Mouse (Mus musculus) small intestine, adult 2 months (tissue): Measurements from ENCODE around the gene Cers6.

ENCODE experiments used
- CTCF ChIP-seq: fragments of 200-500 bp; IDR thresholded peaks from 2 replicates; pipeline ENCODE4 v1.5.1; 2012; ENCODE audit warnings: low read depth, mild to moderate bottlenecking, control low read depth, inconsistent platforms, low read length, moderate library complexity, mixed read lengths; ENCODE audit not compliant: insufficient replicate concordance, insufficient read length; ENCODE audit errors: extremely low read depth
- POLR2A ChIP-seq: fragments of 200-500 bp; IDR thresholded peaks from 2 replicates; pipeline ENCODE4 v1.6.1; 2012; ENCODE audit warnings: low read depth, mild to moderate bottlenecking, control low read depth, inconsistent platforms, low read length, moderate library complexity

DNA sequence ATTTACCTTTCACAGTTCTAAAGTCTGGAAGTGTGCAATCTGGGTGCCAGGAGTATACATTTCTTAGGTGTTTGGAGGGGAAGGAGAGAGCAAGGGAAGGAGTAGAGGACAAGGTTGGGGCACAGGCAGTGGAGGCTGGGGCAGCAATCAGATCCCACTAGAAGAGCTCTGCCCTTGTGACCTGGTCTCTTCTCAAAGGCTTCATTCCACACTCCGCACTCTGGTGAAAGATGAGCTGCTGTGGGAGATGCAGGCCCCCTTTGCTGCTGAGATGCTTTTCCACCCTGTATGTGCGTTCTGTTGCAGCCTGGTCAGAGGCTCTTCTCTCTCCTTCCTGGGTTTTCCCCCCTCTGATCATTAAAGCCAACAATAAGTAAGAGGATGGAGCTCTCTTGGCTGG, 84.7 kb downstream of the Cers6 start:
- TF ChIP-seq CTCF (no peak), POLR2A (no peak)
